Mouse (Mus musculus): Measurements from ENCODE around the gene Mrpl48.

Gene Mrpl48

DNA sequence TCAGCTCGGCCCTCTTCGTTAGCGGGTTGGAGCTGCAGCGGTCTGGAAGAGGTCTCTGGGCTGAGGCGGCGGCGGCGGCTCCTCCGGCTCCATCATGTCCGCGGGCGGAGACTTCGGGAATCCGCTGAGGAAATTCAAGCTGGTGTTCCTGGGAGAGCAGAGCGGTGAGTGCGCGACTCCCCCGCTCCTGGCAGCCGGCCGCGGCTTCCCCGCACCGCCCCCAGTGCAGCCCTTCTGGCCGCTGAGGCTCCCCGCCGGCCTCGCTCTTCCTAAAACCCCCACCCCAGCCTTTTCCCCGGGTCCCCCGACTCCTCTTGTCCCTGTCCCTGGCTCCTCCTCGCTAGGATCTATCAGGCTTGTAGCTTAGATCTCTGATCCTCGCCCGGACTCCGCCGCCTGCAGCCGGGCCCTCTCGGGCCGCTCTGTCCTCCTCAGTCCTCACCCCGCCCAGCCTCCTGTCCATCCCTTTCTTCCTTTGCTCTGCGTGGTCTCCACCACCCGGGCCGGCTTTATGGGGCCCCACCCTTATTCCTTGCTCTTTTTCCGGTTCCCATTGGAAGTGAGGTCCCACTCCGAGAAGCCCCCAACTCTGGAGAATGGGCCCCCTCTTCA, at the start of gene Mrpl48:
TSS of gene Mrpl48 (minus strand) at position 172 of the 612 bp plus-strand sequence.
- no peak for DNase-seq (ENCODE audit: low read depth, low spot score)

DNA sequence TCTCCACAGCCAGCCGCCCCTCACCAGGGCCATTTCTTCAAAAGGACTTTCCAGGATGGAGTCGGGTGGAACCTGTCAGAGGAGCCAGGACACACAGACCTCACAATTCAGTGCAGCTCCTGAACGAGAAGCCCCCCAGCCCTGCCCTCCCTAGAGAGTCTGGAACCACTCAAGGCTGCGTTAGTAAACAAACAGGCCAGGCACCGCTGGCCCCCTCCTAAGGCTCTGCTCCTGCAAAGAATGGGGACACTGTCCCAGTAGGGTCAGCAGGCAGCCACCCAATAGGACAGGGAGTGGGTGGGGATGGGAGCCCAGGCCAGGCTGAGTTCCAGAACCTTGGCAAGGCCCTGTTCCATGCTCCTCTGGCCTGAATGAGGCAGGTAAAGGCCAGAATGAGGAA, 48.6 kb upstream of the Mrpl48 start:
- no peak for DNase-seq (ENCODE audit: low read depth, low spot score)

DNA sequence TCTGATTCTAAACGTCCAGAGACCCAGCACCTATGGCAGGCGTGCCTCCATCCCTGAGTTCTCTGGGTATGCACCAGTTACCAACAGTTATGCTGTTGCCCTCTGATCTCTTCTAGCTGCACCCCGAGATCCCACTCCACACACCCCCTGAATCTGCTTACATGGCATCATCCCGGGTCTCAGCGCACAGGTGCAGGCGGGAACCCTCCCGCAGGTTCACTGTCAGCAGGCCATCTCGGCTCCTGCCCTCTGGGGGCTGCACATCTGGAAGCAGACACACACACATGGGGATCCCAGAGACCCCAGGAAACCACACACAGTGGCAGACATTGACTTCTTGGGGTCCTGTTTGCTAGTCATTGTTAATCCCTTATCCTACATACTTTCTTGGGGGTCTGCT, 46.3 kb upstream of the Mrpl48 start:
- DNase-seq (ENCODE audit: low read depth, low spot score): no peak

- no peak for DNase-seq (ENCODE audit: low read depth, low spot score)
Measured at GRCm38 (mm10) chr7:100653480-100654266, 45.6 kb upstream of the Mrpl48 start.

GRCm38 (mm10) chr7:100651011-100651410, 42.9 kb upstream of the Mrpl48 start:
- DNase-seq (ENCODE audit: low read depth, low spot score): no peak

- DNase-seq (ENCODE audit: low read depth, low spot score): no peak
Measured at GRCm38 (mm10) chr7:100650421-100650820, 42.3 kb upstream of the Mrpl48 start.

DNA sequence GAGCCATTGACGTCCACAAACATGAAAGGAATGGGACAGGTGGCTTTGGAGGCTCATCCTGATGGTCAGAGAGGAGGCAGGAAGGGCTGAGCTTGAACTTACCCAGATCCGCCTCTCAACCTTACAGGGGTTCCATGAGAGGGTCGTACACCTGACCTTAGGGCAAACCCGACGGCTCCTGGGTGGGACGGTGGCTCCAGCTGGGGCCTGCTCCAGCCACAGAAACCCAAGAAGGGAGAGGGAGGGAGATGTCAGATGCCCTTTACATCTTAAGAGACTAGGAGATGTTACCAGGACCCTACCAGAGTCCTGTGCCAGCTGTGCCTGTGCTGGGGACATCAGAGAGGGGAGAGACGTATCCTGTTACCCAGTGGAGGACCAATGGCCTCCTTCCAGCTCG, 41.7 kb upstream of the Mrpl48 start:
- no peak for DNase-seq (ENCODE audit: low read depth, low spot score)

DNA sequence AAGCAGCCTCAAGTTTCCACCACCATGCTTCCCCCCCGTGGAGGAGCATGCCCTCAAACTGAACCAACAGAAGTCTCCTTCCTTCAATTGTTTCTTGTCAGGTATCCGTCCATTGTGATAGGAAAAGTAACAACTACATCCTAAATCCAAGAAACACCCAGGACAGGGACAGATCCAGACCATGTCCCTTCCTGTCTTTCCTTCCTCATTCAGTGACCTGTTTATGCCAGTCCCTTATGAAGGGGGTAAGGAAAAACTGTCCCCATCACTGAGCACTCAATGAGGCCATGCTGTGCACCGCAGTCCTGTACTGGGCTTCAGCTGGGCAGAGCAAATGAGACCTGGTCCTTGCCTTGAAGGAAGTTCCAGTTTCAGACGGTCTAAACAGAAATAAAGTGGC, 41.0 kb upstream of the Mrpl48 start:
- no peak for DNase-seq (ENCODE audit: low read depth, low spot score)

- peak; percentile 45 for DNase-seq (ENCODE audit: low read depth, low spot score)
Measured at GRCm38 (mm10) chr7:100645147-100645546, 37.0 kb upstream of the Mrpl48 start.

DNA sequence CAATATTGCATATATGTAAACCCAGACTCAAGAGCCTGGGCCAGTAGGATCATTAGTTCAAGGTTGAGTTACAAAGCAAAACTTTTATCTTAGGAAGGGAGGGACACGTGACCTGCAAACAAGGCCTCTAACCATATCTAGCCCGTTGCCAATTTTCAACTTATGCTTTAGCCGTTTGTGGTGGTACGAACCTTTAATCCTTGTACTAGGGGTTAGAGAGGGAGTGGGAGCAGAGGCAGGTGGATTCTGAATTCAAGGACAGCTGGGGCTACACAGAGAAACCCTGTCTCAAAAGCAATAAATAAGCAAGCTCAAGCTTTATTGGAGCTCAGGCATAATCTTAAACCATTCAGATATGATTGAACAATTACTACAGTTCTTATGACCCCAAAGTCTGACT, 34.3 kb upstream of the Mrpl48 start:
- DNase-seq (ENCODE audit: low read depth, low spot score): no peak

- DNase-seq (ENCODE audit: low read depth, low spot score): no peak
Measured at GRCm38 (mm10) chr7:100637657-100638056, 29.6 kb upstream of the Mrpl48 start.

DNA sequence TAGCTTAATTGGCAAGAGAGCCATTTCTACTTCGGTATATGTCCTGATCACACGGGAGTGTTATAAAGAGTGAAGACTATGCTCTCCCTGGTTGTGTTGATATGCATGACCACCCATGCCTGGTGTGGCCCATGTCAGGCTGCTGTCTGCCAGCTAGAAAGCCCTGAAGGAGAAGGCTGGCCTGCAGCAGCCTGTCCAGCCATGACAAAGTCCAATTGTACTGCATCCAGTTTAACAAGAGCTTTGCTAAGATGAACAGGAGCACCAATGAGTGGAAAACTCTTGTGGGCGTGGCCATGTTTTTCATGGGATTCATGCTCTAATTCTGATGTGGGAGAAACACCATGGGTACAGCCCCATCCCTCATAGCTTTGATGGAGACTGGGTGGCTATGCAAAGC, 16.4 kb upstream of the Mrpl48 start:
- no peak for DNase-seq (ENCODE audit: low read depth, low spot score)

GRCm38 (mm10) chr7:100622277-100622676, 14.2 kb upstream of the Mrpl48 start:
- no peak for DNase-seq (ENCODE audit: low read depth, low spot score)

DNA sequence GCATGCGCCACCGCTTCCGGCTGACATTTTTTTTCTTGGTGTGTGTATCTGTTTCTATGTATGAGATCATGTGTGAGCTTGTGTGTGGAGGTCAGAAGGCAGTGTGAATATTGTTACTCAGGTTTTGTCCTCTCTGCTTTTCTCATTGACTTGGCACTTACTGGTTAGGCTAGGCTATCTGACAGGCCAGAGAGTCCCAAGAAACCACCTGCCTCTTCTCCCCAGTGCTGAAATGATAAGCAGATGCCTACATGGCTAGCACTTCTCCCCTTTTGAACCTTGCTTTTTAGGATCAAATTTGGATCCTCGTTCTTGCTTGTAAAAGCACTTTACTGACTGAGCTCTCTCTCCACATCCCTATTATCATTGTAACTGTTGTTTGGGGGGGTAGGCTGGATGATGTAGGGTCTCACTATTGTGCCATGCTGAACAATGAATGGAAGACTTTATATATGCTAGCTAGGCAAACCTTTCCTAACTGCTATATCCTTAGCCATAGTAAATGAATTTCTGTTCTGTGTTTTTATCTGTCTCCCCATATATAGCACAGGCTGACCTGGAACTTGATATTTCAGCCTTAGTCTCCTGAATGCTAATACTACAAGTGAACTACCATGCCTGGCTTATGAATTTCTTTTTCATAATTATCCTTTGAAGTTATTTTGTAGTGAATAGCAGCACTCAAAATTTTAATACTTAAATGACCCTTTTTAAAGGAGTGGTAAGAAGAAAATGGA, 8.2 kb upstream of the Mrpl48 start:
- no peak for DNase-seq (ENCODE audit: low read depth, low spot score)

- no peak for DNase-seq (ENCODE audit: low read depth, low spot score)
Measured at GRCm38 (mm10) chr7:100608910-100609309, 809 bp upstream of the Mrpl48 start.

GRCm38 (mm10) chr7:100607214-100608129, 629 bp downstream of the Mrpl48 start, which contains the start of gene Rab6a:
TSS of gene Rab6a (plus strand) at chr7:100607410.
- peak; percentile 99 for DNase-seq (ENCODE audit: low read depth, low spot score)

DNA sequence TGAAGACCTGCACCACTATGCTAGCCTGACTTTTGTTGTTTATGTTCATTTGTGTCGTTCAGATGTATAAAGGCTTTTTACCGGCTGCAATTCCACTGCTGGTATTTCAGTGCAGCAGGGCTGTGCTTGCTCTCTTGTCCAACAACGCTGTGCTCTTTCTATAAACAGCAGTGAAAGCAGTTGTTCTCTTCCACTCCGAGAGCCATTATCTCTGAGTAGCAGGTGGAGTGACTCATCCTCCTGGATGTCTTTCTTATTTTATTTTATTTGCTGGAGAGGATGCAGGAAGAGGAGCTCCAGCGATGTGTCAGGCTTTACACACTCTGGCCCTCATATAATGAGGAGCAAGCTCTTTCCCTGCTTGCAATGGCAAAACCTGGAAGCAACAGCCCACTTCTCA, 7.9 kb downstream of the Mrpl48 start:
- no peak for DNase-seq (ENCODE audit: low read depth, low spot score)

- DNase-seq (ENCODE audit: low read depth, low spot score): no peak
Measured at GRCm38 (mm10) chr7:100593349-100593748, 14.8 kb downstream of the Mrpl48 start.

GRCm38 (mm10) chr7:100591522-100591852, 16.6 kb downstream of the Mrpl48 start:
- no peak for DNase-seq (ENCODE audit: low read depth, low spot score)

DNA sequence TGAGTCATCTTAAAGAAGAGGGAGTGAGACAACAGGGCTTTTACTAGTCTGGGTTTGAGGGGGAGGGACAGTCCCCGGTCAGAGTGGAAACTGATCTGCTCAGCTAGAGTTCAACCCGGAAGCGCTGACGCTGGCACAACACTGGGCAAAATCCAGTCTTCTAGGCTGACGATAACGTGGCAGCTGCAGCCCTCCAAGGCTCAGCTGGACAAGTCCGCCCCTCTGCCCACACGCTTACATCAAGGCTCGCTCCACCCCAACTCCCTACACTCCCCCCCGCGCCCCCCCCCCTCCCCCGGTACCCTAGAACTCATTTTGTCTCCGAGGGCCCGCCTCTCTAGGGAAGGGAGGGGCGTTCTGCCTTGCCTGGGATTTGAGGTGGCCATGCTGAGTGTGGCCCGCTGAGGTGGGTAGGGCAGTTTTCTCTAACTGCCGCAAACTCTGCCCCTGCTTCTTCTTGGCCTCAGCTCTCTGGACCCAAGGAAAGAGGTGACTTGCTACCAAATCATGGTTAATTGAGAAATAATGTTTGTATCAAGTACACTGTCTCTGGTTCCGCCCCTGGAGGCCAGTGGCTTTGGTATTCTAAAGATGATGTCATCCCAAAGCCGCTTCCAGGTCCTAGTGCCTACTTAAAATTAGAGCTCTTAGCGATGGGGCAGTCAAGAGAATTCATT, 17.1 kb downstream of the Mrpl48 start:
- DNase-seq (ENCODE audit: low read depth, low spot score): no peak

DNA sequence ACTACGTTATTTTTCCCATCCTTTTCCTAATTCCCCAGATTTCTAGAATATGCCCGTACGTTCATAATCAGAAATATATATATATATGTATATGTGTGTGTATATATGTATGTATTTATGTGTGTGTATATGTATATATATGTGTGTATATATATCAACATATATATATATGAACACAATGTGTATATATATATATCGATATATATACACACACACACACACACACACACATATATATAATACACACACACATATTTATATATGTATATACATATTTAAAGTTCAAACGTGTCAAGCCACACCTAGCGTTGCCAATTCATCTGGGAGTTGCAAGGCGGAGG, 17.6 kb downstream of the Mrpl48 start:
- no peak for DNase-seq (ENCODE audit: low read depth, low spot score)

All from WW6 (cell line).